Mouse (Mus musculus): Measurements from ENCODE around the gene Zmat3. TPM values are rescaled to one million over a fixed set of nuclear protein-coding genes. Genes with fewer than 3 reads are reported as not detected.

The Zmat3 gene
- polyA plus RNA-seq, 1 experiment from 2014 or later, result 7.1 TPM

Other genes starting within 250 kb of the Zmat3 start
- 13.8 and 15.5 TPM in 2 replicates for gene Pik3ca, start 31.7 kb upstream of the Zmat3 start, polyA plus RNA-seq (2014; fragmentation: Nextera tagmentation; extraction: Ambion mirVana)
- gene Kcnmb3, start 126.2 kb upstream of the Zmat3 start, polyA plus RNA-seq (2014; fragmentation: Nextera tagmentation; extraction: Ambion mirVana), result 0.19 TPM in 1 of 2 replicates, not detected in the other
- 35.4 and 42.2 TPM in 2 replicates for gene Zfp639, start 144.2 kb upstream of the Zmat3 start, polyA plus RNA-seq (2014; fragmentation: Nextera tagmentation; extraction: Ambion mirVana)
- 25.1 and 27.8 TPM in 2 replicates for gene Mfn1, start 163.5 kb upstream of the Zmat3 start, polyA plus RNA-seq (2014; fragmentation: Nextera tagmentation; extraction: Ambion mirVana)